Mouse (Mus musculus) hindbrain, embryonic 16.5 days (tissue): Measurements from ENCODE around the gene Ccdc28b. TPM values are rescaled to one million over a fixed set of nuclear protein-coding genes. Genes with fewer than 3 reads are reported as not detected.
A peak's percentile ranks its signal among the peaks of the same experiment; 100 is the strongest.

Experiments
- ATAC-seq: fragments of 200-750 bp; cut with Nextera tagmentation; 2 replicates; pipeline ENCODE4 v1.8.0; 2017; ENCODE audit warnings: moderate TSS enrichment, moderate library complexity
- H3K27ac ChIP-seq: fragments of 300-500 bp; sonication (generic); 2 replicates; pipeline ENCODE4 v1.5.1; 2014; ENCODE audit warnings: low read depth, mild to moderate bottlenecking, control low read depth, low read length, moderate library complexity
- H3K27me3 ChIP-seq: fragments of 300-500 bp; sonication (generic); replicated peaks from 2 replicates; pipeline ENCODE4 v1.6.1; 2014; ENCODE audit warnings: low read length; ENCODE audit not compliant: control insufficient read depth, insufficient read depth
- H3K36me3 ChIP-seq: fragments of 300-500 bp; sonication (generic); 2 replicates; pipeline ENCODE4 v1.6.1; 2014; ENCODE audit warnings: mild to moderate bottlenecking, low read length, moderate library complexity, mixed read lengths; ENCODE audit not compliant: control insufficient read depth, insufficient read depth
- H3K4me1 ChIP-seq: fragments of 300-500 bp; sonication (generic); 2 replicates; pipeline ENCODE4 v1.6.1; 2014; ENCODE audit warnings: low read depth, low read length; ENCODE audit not compliant: control insufficient read depth, insufficient read depth
- H3K4me2 ChIP-seq: fragments of 300-500 bp; sonication (generic); 2 replicates; pipeline ENCODE4 v1.6.1; 2014; ENCODE audit warnings: mild to moderate bottlenecking, low read length, control low read depth, moderate library complexity
- H3K4me3 ChIP-seq: fragments of 300-500 bp; sonication (generic); 2 replicates; pipeline ENCODE4 v1.5.1; 2014; ENCODE audit warnings: mild to moderate bottlenecking, low read length, control low read depth, moderate library complexity
- H3K9ac ChIP-seq: fragments of 300-500 bp; sonication (generic); 2 replicates; pipeline ENCODE4 v1.6.1; 2014; ENCODE audit warnings: low read depth, mild to moderate bottlenecking, control low read depth, low read length, moderate library complexity
- H3K9me3 ChIP-seq: fragments of 300-500 bp; sonication (generic); 2 replicates; pipeline ENCODE4 v1.6.1; 2014; ENCODE audit warnings: mild to moderate bottlenecking, low read length, moderate library complexity; ENCODE audit not compliant: control insufficient read depth
- WGBS: fragments of 180-500 bp; shearing (Covaris S2); extraction: QIAGEN DNeasy Blood & Tissue Kit; methylation state at CpG from one replicate; pipeline ENCODE4 v1.1.7; 2014; 5-methylcytosine and 5-hydroxymethylcytosine counted together
- polyA plus RNA-seq: library from polyadenylated mRNA; unstranded; fragments of >200 nt; fragmentation: Nextera tagmentation; extraction: Ambion mirVana; gene quantifications from 2 replicates; pipeline ENCODE4 v1.2.1, GENCODE M21; 2015

Ccdc28b gene
- polyA plus RNA-seq, result 160 and 169 TPM in 2 replicates

DNA sequence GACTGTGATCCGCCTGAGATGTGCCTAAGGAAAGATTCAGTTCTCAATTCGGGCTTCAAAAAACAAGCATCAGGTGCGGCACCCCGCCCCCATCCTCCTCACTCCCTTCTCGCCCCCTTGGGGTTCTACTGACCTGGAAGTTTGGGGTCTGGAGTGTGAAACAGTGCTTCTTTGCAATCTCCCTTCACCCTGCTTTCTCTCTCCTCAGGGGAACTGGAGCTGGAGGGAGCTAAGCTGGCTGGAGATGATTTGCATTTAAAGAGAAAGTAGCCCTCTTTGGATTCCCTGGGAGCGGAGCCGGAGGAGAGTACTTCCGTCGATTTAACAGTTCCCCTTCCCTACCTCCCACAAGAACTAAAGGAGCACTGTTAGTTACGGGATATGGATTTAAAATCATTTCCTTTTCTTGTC lies at the start of gene Ccdc28b:
Gene Ccdc28b (minus strand): TSS at position 267 of the 411 bp plus-strand sequence.
- H3K27me3 ChIP-seq, result no peaks in the 10 kb centered on the region

DNA sequence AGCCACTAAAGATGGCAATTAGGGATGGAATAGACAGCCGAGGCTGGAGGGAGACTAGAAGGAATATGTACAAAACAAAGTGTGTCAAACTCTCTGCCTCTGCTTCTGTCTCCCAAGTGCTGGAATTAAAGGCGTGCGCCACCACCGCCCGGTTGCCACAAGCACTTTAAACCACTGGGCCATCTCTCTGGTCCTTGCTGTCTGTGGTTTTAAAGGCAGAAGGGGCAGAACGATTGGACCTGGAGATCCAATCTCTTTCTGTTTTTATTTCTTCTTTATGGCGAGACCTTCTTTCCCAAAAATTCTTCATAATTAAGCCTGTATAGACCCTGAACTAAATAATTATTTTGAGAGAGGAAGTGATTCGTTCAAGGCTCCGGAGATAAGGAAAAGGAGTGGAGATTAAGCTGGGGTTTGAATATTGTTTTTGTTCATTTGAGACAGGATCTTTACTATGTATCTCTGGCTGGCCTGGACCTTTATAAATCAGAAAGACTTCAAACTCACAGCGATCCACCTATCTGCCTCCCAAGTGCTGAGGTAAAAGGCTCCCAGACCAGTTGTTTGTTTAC lies 49.2 kb upstream of the Ccdc28b start:
- 11% methylated on average over 10 of the region's 10 CpGs for WGBS
- peak overlapping the region; percentile 91 for H3K4me3 ChIP-seq
- H3K9ac ChIP-seq, result peak overlapping the region; percentile 96
- no peaks in the 10 kb centered on the region for H3K9me3 ChIP-seq
- peaks cover 20% of the 10 kb centered on the region for H3K36me3 ChIP-seq
- no peak for ATAC-seq
- H3K27ac ChIP-seq, result peak overlapping the region; percentile 93
- H3K27me3 ChIP-seq, result no peaks in the 10 kb centered on the region
- peak overlapping the region; percentile 69 for H3K4me2 ChIP-seq
- H3K4me1 ChIP-seq, result peaks cover 13% of the 10 kb centered on the region

More for the DNA sequence above, at the start of gene Ccdc28b:
- 0% methylated on average over 10 of the region's 10 CpGs for WGBS
- Histone ChIP-seq H3K4me2 (peak within 1 kb of the TSS; percentile 73), H3K9ac (peak within 1 kb of the TSS; percentile 86), H3K4me3 (peak within 1 kb of the TSS; percentile 73), H3K36me3 (peaks cover 16% of the 10 kb centered on the region), H3K4me1 (peaks cover 38% of the 10 kb centered on the region), H3K27ac (peak within 1 kb of the TSS; percentile 97), H3K9me3 (no peaks in the 10 kb centered on the region)
- ATAC-seq, result peak; percentile 28

DNA sequence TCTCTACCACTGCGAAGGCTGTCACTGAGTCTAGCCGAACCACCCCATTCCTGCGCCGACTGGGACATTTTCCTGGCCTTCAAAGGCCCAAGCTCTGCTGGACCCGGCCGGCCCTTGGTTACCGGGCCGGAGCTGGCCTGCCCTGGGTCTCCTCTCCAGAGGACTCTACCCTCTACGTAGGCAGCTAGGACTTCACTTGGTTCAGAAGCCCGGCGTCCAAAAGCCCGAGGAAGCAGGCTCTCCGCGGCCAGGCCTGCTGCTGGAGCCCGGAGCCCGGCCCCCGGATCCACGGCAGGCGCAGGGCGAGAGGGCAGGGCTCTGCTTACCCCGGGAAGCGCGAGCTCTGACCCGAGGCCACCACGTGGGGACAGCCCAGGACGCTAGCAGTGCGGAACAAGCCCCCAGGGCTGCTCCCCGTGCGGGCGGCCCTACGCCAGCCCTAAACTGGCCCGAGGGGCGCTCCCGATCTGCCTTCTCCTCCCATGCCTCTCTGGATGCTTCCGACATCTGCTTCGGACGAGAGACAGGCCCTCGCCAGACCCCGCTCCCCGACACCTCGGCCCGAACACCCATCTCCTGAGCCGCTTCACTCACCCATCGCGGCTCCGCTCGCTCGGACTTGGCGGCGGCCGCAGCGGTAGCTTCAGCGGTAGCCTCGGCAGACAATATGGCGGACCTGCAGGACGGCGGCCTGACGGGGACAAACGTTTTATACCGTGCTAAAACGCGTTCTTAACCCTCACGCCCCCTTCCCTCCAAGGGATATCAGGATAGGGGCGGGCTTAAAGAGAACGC lies 48.5 kb upstream of the Ccdc28b start, which contains the start of gene Kpna6:
Gene Kpna6 (minus strand): TSS at position 685 of the 795 bp plus-strand sequence.
- Histone ChIP-seq H3K36me3 (peaks cover 15% of the 10 kb centered on the region), H3K27me3 (no peaks in the 10 kb centered on the region), H3K9ac (peak within 1 kb of the TSS; percentile 96), H3K4me2 (peak within 1 kb of the TSS; percentile 69), H3K4me1 (peaks cover 13% of the 10 kb centered on the region), H3K27ac (peak within 1 kb of the TSS; percentile 93), H3K4me3 (peak within 1 kb of the TSS; percentile 91), H3K9me3 (no peaks in the 10 kb centered on the region)
- WGBS, result under 1% methylated on average over 57 of the region's 65 CpGs
- ATAC-seq, result peak; percentile 94

DNA sequence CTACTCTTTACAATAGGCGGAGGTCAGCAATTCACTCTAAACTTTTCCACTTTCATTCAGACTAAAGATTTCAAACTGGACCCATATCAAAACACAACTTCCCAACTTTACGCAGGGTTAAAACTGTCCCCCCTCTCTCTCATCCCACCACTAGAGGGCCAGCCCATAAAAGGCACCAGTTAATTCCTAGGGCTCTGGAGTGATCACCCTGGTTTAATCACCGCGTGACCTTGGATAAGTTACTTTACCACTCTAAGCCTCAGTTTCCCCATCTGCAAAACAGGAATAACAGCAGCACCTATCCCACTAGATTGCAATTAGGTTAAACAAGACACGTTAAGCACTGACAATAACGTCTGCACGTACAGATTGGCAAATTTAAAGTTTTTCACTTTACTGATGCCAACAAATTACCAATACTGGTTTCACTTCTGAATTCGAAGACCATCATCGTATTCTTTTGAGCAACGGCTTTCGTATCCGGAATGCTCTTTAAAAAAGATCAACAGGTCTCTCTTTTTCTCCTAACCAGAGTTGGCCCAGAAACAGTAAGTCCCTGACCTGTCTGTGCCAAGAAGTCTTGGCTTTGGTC lies 47.8 kb upstream of the Ccdc28b start:
- H3K9me3 ChIP-seq, result no peaks in the 10 kb centered on the region
- H3K4me3 ChIP-seq, result peak overlapping the region; percentile 91
- H3K27ac ChIP-seq, result peak overlapping the region; percentile 93
- H3K27me3 ChIP-seq, result no peaks in the 10 kb centered on the region
- WGBS, result 6% methylated on average over 12 of the region's 12 CpGs
- H3K4me1 ChIP-seq, result peaks cover 13% of the 10 kb centered on the region
- H3K4me2 ChIP-seq, result peak overlapping the region; percentile 69
- H3K36me3 ChIP-seq, result peaks cover 8% of the 10 kb centered on the region
- peak overlapping the region; percentile 96 for H3K9ac ChIP-seq
- no peak for ATAC-seq

DNA sequence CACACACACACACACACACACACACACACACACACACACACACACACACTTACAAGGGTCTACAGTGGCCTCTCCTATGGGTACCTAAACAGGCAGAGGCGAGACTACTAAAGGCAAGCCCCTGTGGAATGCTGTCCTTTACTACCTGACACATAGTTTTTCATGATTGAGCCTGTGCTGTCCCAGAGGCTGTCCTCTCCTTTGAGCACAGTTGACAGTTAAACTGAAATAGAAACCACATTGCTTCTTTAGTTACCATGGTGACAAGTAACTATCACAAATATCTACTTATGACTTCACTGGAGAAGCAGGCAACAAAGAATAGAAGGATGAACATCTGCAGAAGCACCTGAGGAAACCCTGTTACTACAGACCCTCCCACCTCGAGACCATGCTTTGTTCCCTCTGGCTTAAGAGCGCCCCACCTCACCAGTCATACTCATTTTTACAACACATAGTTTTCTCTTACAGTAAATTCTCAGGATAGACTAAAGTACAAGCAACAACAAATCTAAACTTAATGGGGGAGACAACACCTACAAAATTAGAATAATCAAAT lies 38.6 kb upstream of the Ccdc28b start:
- Histone ChIP-seq H3K9me3 (no peaks in the 10 kb centered on the region), H3K4me2 (no peak overlapping the region), H3K4me1 (no peaks in the 10 kb centered on the region), H3K4me3 (no peak overlapping the region), H3K27me3 (no peaks in the 10 kb centered on the region), H3K27ac (no peak overlapping the region), H3K36me3 (peaks cover 7% of the 10 kb centered on the region), H3K9ac (no peak overlapping the region)
- WGBS, result 92% methylated on average over 3 of the region's 3 CpGs
- no peak for ATAC-seq

DNA sequence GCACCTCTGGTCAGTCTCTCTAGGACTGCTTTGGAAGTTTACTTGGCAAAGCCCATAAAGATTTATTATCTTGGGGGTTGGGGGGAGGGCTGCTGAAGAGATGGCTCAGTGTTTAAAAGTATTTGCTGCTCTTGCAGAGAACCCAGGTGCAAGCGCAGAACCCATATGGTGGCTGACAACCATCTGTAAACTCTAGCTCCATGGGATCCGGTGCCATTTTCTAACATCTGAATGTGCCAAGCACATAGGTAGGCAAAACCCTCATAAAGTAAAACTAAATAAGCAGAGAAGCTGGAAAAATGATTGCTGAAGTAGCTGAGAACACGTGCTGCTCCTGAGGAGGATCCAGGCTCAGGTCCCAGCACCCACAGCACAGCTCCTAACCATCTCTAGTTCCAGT lies 37.8 kb upstream of the Ccdc28b start:
- peaks cover 10% of the 10 kb centered on the region for H3K36me3 ChIP-seq
- H3K9ac ChIP-seq, result no peak overlapping the region
- H3K4me2 ChIP-seq, result no peak overlapping the region
- ATAC-seq, result no peak
- 91% methylated on average over 3 of the region's 3 CpGs for WGBS
- H3K9me3 ChIP-seq, result no peaks in the 10 kb centered on the region
- H3K4me1 ChIP-seq, result no peaks in the 10 kb centered on the region
- H3K4me3 ChIP-seq, result no peak overlapping the region
- H3K27me3 ChIP-seq, result no peaks in the 10 kb centered on the region
- no peak overlapping the region for H3K27ac ChIP-seq

DNA sequence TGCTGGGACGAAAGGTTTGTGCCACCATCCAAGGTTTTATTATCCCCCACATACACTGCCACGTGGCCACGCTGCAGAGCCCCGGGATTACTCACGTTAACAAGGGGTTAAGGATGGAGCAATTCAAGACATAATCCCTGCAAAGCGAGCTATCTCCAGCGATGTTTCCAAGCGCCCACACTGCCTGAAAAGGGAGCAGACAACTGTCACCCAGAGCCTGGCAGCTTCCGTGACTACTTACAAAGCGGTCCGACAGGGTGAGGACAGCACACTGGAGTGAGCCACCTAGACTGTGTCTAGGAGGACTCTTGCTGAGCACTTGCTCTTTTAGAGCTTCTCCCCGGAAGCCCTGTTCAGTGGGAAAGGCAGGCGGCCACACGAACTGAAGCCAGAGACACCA lies 31.0 kb upstream of the Ccdc28b start:
- peaks cover 50% of the 10 kb centered on the region for H3K36me3 ChIP-seq
- no peaks in the 10 kb centered on the region for H3K27me3 ChIP-seq
- no peak overlapping the region for H3K9ac ChIP-seq
- WGBS, result 94% methylated on average over 14 of the region's 14 CpGs
- no peaks in the 10 kb centered on the region for H3K9me3 ChIP-seq
- ATAC-seq, result no peak
- H3K4me2 ChIP-seq, result no peak overlapping the region
- H3K4me1 ChIP-seq, result no peaks in the 10 kb centered on the region
- H3K27ac ChIP-seq, result no peak overlapping the region
- no peak overlapping the region for H3K4me3 ChIP-seq

DNA sequence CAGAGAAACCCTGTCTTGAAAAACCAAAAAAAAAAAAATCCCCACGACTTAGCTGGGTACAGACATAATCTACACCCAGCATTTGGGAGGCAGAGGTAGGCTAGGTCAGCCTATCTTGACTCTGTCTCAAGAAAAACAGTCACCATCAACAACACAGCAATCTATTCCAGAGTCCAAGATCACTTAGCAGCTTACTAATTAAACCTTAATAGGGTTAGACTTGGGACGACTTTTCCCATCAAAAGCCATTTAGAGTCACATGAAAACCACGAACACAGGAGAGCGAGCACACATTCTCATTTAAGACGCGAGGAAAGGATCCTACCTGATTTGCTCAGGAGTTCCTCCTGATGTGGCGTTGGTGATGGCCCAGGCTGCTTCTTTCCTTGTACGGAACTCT lies 26.6 kb upstream of the Ccdc28b start:
- Histone ChIP-seq H3K9me3 (no peaks in the 10 kb centered on the region), H3K27me3 (no peaks in the 10 kb centered on the region), H3K4me2 (no peak overlapping the region), H3K36me3 (peaks cover 60% of the 10 kb centered on the region), H3K27ac (no peak overlapping the region), H3K4me3 (no peak overlapping the region), H3K9ac (no peak overlapping the region), H3K4me1 (no peaks in the 10 kb centered on the region)
- WGBS, result 96% methylated on average over 8 of the region's 8 CpGs
- ATAC-seq, result no peak

DNA sequence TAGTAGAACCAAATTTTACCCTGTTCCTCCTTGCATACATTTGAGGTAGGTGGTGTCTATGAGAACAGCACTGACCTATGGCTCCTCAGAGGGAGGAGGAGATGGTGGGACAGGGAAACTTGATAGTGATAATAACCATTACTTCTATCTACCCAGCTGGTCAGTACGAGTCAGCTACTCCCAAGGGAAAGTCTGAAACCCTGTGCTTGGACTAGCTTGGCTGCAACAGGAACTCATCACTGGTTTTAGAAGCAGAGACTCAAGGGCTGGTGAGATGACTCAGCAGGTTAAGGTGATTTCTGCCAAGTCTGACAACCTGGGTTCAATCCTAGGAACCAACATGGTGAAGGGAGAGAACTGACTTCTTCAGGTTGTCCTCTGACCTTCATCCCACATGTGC lies 24.9 kb upstream of the Ccdc28b start:
- H3K27ac ChIP-seq, result no peak overlapping the region
- ATAC-seq, result no peak
- H3K4me2 ChIP-seq, result no peak overlapping the region
- H3K4me3 ChIP-seq, result no peak overlapping the region
- no peaks in the 10 kb centered on the region for H3K4me1 ChIP-seq
- no peak overlapping the region for H3K9ac ChIP-seq
- peaks cover 44% of the 10 kb centered on the region for H3K36me3 ChIP-seq
- H3K27me3 ChIP-seq, result no peaks in the 10 kb centered on the region
- no peaks in the 10 kb centered on the region for H3K9me3 ChIP-seq
- 90% methylated on average over 1 of the region's 1 CpGs for WGBS
